Mouse (Mus musculus): ENCODE data around the gene Tssk4. TPM values are rescaled to one million over a fixed set of nuclear protein-coding genes. Genes with fewer than 3 reads are reported as not detected.

Gene Tssk4
- polyA plus RNA-seq, 1 experiment from 2014 or later = 1.0 TPM

GRCm38 (mm10) chr14:55616844-55617243 lies 33.1 kb upstream of the Tssk4 start:
- no peak overlapping the region for H3K27ac ChIP-seq (ENCODE audit: low read length)
- H3K4me2 ChIP-seq (ENCODE audit: low read depth, low read length) = no peak overlapping the region
- no peak overlapping the region for H3K9ac ChIP-seq (ENCODE audit: low read depth, low read length)
- no peaks in the 10 kb centered on the region for H3K27me3 ChIP-seq (replicated peaks; ENCODE audit: control insufficient read depth, insufficient read depth, low read length)
- WGBS = 86% methylated on average over 2 of the region's 2 CpGs
- H3K36me3 ChIP-seq (ENCODE audit: control insufficient read depth, insufficient read depth, low read length) = no peaks in the 10 kb centered on the region
- ATAC-seq = no peak
- no peak overlapping the region for H3K4me3 ChIP-seq (ENCODE audit: low read length)
- peaks cover 9% of the 10 kb centered on the region; the same call in 1 of the 2 replicates for H3K4me1 ChIP-seq (ENCODE audit: control insufficient read depth, insufficient read depth, low read length)
- no peaks in the 10 kb centered on the region for H3K9me3 ChIP-seq (ENCODE audit: control insufficient read depth, low read length)

GRCm38 (mm10) chr14:55617822-55618221 lies 32.2 kb upstream of the Tssk4 start, which contains the start of gene Rec8:
Rec8 (plus strand) TSS chr14:55618037.
- Histone ChIP-seq H3K27ac (ENCODE audit: low read length) (no peak within 1 kb of the TSS), H3K4me3 (ENCODE audit: low read length) (peak within 1 kb of the TSS; percentile 37), H3K4me2 (ENCODE audit: low read depth, low read length) (peak within 1 kb of the TSS; percentile 49), H3K9ac (ENCODE audit: low read depth, low read length) (peak within 1 kb of the TSS; percentile 46; the same call in 1 of the 2 replicates), H3K4me1 (ENCODE audit: control insufficient read depth, insufficient read depth, low read length) (peaks cover 9% of the 10 kb centered on the region; the same call in 1 of the 2 replicates), H3K27me3 (replicated peaks; ENCODE audit: control insufficient read depth, insufficient read depth, low read length) (no peaks in the 10 kb centered on the region), H3K36me3 (ENCODE audit: control insufficient read depth, insufficient read depth, low read length) (no peaks in the 10 kb centered on the region), H3K9me3 (ENCODE audit: control insufficient read depth, low read length) (no peaks in the 10 kb centered on the region)
- 28% methylated on average over 21 of the region's 21 CpGs for WGBS
- peak; percentile 90 for ATAC-seq

DNA sequence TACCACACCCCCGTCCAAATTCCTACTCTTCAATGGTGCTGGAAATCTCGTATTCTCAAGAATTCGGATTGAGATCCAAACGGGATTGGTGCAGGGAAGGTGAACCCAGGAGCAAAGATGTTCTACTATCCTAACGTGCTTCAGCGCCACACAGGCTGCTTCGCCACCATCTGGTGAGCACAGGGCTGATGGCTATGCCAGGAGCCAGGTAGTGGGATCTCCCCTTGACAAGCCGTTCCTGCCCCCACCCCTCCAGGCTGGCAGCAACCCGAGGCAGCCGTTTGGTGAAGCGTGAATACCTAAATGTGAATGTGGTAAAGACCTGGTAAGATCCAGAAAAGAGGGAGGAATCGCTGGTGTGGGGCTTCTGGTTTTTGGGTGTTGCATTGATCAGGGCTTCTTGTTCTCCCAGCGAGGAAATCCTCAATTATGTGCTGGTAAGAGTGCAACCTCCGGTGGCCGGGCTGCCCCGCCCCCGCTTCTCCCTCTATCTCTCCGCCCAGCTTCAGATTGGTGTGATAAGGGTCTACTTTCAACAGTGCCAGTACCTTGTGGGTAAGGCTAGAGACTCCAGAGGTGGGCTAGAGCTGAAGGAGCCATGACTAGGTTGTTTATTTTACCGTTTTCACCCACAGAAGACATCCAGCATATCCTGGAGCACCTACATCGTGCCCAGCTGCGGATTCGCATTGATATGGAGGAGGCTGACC lies 31.3 kb upstream of the Tssk4 start:
- no peak overlapping the region for H3K27ac ChIP-seq (ENCODE audit: low read length)
- H3K4me2 ChIP-seq (ENCODE audit: low read depth, low read length) = peak overlapping the region; percentile 49
- ATAC-seq = no peak
- peaks cover 9% of the 10 kb centered on the region; the same call in 1 of the 2 replicates for H3K4me1 ChIP-seq (ENCODE audit: control insufficient read depth, insufficient read depth, low read length)
- peak overlapping the region; percentile 37 for H3K4me3 ChIP-seq (ENCODE audit: low read length)
- no peaks in the 10 kb centered on the region for H3K9me3 ChIP-seq (ENCODE audit: control insufficient read depth, low read length)
- no peaks in the 10 kb centered on the region for H3K36me3 ChIP-seq (ENCODE audit: control insufficient read depth, insufficient read depth, low read length)
- peak overlapping the region; percentile 46; the same call in 1 of the 2 replicates for H3K9ac ChIP-seq (ENCODE audit: low read depth, low read length)
- 34% methylated on average over 22 of the region's 22 CpGs for WGBS
- no peaks in the 10 kb centered on the region for H3K27me3 ChIP-seq (replicated peaks; ENCODE audit: control insufficient read depth, insufficient read depth, low read length)

- Histone ChIP-seq H3K27me3 (replicated peaks; ENCODE audit: control insufficient read depth, insufficient read depth, low read length) (no peaks in the 10 kb centered on the region), H3K27ac (ENCODE audit: low read length) (no peak overlapping the region), H3K4me3 (ENCODE audit: low read length) (no peak overlapping the region), H3K4me1 (ENCODE audit: control insufficient read depth, insufficient read depth, low read length) (peaks cover 5% of the 10 kb centered on the region; the same call in 1 of the 2 replicates), H3K9ac (ENCODE audit: low read depth, low read length) (no peak overlapping the region), H3K4me2 (ENCODE audit: low read depth, low read length) (no peak overlapping the region), H3K36me3 (ENCODE audit: control insufficient read depth, insufficient read depth, low read length) (peaks cover 52% of the 10 kb centered on the region), H3K9me3 (ENCODE audit: control insufficient read depth, low read length) (no peaks in the 10 kb centered on the region)
- ATAC-seq = no peak
- whole genome bisulfite sequencing = 77% methylated on average over 27 of the region's 27 CpGs
These were observed 21.7 kb upstream of the Tssk4 start for GRCm38 (mm10) chr14:55628077-55628827.

DNA sequence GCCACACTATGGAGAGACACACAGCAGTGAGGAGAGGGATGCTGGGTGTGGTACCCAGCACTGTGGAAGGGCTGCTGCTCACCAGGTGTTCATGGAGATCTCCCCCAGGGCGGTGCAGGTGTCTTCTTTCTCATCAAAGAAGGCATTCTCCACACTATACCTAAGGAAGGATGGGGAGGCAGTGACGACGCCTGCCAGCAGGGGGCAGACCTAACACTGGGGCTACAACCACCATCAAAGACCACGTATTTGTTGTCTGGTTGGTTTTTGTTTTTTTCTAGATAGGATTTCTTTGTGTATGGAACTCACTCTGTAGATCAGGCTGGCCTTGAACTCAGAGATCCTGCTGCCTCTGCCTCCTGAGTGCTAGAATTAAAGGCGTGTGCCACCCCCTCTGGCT lies 20.7 kb upstream of the Tssk4 start:
- no peak overlapping the region for H3K27ac ChIP-seq (ENCODE audit: low read length)
- H3K9me3 ChIP-seq (ENCODE audit: control insufficient read depth, low read length) = no peaks in the 10 kb centered on the region
- no peak overlapping the region for H3K4me2 ChIP-seq (ENCODE audit: low read depth, low read length)
- no peak for ATAC-seq
- H3K4me3 ChIP-seq (ENCODE audit: low read length) = no peak overlapping the region
- H3K27me3 ChIP-seq (replicated peaks; ENCODE audit: control insufficient read depth, insufficient read depth, low read length) = no peaks in the 10 kb centered on the region
- peaks cover 5% of the 10 kb centered on the region; the same call in 1 of the 2 replicates for H3K4me1 ChIP-seq (ENCODE audit: control insufficient read depth, insufficient read depth, low read length)
- 52% methylated on average over 5 of the region's 5 CpGs for WGBS
- no peak overlapping the region for H3K9ac ChIP-seq (ENCODE audit: low read depth, low read length)
- H3K36me3 ChIP-seq (ENCODE audit: control insufficient read depth, insufficient read depth, low read length) = peaks cover 59% of the 10 kb centered on the region

DNA sequence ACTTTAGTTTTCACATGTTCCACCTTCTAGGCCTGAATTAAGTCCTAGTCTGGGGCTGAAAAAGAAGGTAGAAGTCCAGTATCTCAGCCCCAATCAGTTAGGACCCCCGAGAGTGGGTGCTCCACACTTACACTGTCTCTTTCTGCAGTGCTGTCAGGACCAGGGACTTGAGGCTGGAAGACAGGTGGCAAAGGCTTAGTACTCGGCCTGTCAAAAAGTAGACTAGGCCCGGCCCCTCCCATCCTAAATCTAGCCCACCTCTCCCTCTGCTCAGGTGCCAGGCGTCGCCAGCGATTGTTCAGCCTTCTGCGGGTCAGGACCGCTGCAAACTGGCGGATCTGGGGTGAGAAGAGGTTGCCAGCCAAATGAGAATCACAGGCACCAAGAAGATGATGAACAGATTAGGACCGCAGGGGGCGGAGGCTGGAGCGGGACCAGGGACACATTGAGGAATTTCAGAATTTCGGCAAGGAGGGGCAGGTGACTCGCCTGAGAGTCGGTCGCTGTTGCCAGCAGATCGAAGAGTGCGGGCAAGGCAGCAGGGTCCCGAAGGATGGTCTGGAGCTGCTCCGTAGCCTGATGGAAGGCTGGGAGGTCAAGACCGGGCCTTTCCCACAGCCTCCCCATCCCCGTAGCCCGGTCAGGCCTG lies 15.0 kb upstream of the Tssk4 start:
- WGBS = 4% methylated on average over 23 of the region's 23 CpGs
- Histone ChIP-seq H3K9ac (ENCODE audit: low read depth, low read length) (peak overlapping the region; percentile 80), H3K27me3 (replicated peaks; ENCODE audit: control insufficient read depth, insufficient read depth, low read length) (no peaks in the 10 kb centered on the region), H3K4me2 (ENCODE audit: low read depth, low read length) (peak overlapping the region; percentile 95), H3K27ac (ENCODE audit: low read length) (peak overlapping the region; percentile 78), H3K4me3 (ENCODE audit: low read length) (peak overlapping the region; percentile 74), H3K4me1 (ENCODE audit: control insufficient read depth, insufficient read depth, low read length) (peaks cover 10% of the 10 kb centered on the region), H3K36me3 (ENCODE audit: control insufficient read depth, insufficient read depth, low read length) (peaks cover 28% of the 10 kb centered on the region), H3K9me3 (ENCODE audit: control insufficient read depth, low read length) (no peaks in the 10 kb centered on the region)
- ATAC-seq = peak; percentile 62

DNA sequence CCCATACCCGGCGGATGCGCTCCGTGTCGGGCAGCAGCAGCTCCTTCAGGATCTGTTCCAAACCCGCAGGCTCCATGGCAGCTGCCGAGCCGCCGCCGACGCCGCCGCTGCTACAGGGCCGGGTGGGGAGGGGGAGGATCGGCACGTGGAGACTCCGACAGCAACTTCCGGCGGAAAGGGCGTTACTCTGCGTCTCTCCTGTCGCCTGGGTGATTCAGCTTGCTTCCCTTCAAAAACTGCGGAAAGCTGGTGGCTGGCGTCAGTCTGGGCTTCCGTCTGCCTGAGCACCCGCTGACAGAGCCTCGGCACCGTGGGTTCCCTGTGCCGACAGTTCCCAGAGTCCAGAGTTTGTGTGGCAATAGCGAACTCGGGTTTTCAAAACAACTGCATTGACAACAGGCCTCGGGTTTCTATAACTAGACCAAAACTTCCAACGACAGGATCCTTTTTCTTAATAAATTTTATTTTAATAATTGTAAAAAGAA lies 14.4 kb upstream of the Tssk4 start, which contains the start of gene Ipo4:
TSS of gene Ipo4 (minus strand) at position 435 of the 485 bp plus-strand sequence.
- peak; percentile 90 for ATAC-seq
- Histone ChIP-seq H3K9me3 (ENCODE audit: control insufficient read depth, low read length) (no peaks in the 10 kb centered on the region), H3K9ac (ENCODE audit: low read depth, low read length) (peak within 1 kb of the TSS; percentile 80), H3K4me1 (ENCODE audit: control insufficient read depth, insufficient read depth, low read length) (peaks cover 9% of the 10 kb centered on the region), H3K4me3 (ENCODE audit: low read length) (peak within 1 kb of the TSS; percentile 74), H3K27me3 (replicated peaks; ENCODE audit: control insufficient read depth, insufficient read depth, low read length) (no peaks in the 10 kb centered on the region), H3K27ac (ENCODE audit: low read length) (peak within 1 kb of the TSS; percentile 78), H3K4me2 (ENCODE audit: low read depth, low read length) (peak within 1 kb of the TSS; percentile 95), H3K36me3 (ENCODE audit: control insufficient read depth, insufficient read depth, low read length) (peaks cover 31% of the 10 kb centered on the region)
- WGBS = under 1% methylated on average over 33 of the region's 33 CpGs

GRCm38 (mm10) chr14:55637795-55638194 lies 12.2 kb upstream of the Tssk4 start, which contains the start of gene Gm49378:
Gm49378 (minus strand) TSS chr14:55637895.
- H3K9ac ChIP-seq (ENCODE audit: low read depth, low read length) = no peak within 1 kb of the TSS
- H3K36me3 ChIP-seq (ENCODE audit: control insufficient read depth, insufficient read depth, low read length) = peaks cover 36% of the 10 kb centered on the region
- H3K4me1 ChIP-seq (ENCODE audit: control insufficient read depth, insufficient read depth, low read length) = peaks cover 15% of the 10 kb centered on the region
- ATAC-seq = no peak
- H3K27me3 ChIP-seq (replicated peaks; ENCODE audit: control insufficient read depth, insufficient read depth, low read length) = no peaks in the 10 kb centered on the region
- H3K4me2 ChIP-seq (ENCODE audit: low read depth, low read length) = no peak within 1 kb of the TSS
- no peaks in the 10 kb centered on the region for H3K9me3 ChIP-seq (ENCODE audit: control insufficient read depth, low read length)
- WGBS = 95% methylated on average over 9 of the region's 9 CpGs
- H3K27ac ChIP-seq (ENCODE audit: low read length) = no peak within 1 kb of the TSS
- no peak within 1 kb of the TSS for H3K4me3 ChIP-seq (ENCODE audit: low read length)

GRCm38 (mm10) chr14:55640816-55641215 lies 9.2 kb upstream of the Tssk4 start:
- H3K4me1 ChIP-seq (ENCODE audit: control insufficient read depth, insufficient read depth, low read length) = peaks cover 20% of the 10 kb centered on the region
- H3K27me3 ChIP-seq (replicated peaks; ENCODE audit: control insufficient read depth, insufficient read depth, low read length) = no peaks in the 10 kb centered on the region
- no peak overlapping the region for H3K4me3 ChIP-seq (ENCODE audit: low read length)
- H3K27ac ChIP-seq (ENCODE audit: low read length) = no peak overlapping the region
- H3K36me3 ChIP-seq (ENCODE audit: control insufficient read depth, insufficient read depth, low read length) = peaks cover 25% of the 10 kb centered on the region
- no peak overlapping the region for H3K4me2 ChIP-seq (ENCODE audit: low read depth, low read length)
- WGBS = 96% methylated on average over 14 of the region's 14 CpGs
- no peak for ATAC-seq
- H3K9ac ChIP-seq (ENCODE audit: low read depth, low read length) = no peak overlapping the region
- no peaks in the 10 kb centered on the region for H3K9me3 ChIP-seq (ENCODE audit: control insufficient read depth, low read length)

All from intestine, embryonic 16.5 days (tissue).